In genomic region chr1:60042796-60043469, GRCm38 (mm10) we compare ENCODE assay signal across 8 mouse cellular contexts. TPM values are rescaled to one million over a fixed set of nuclear protein-coding genes. Genes with fewer than 3 reads are reported as not detected.
DNase-seq lines count a peak whose midpoint lies in the region; ATAC-seq and TF ChIP-seq lines count a peak whose summit lies in the region.

Gene Ica1l, minus strand, starts transcription at chr1:60043184.

- H3K27ac ChIP-seq in embryonic facial prominence, embryonic 13.5 days = no peak within 1 kb of the TSS
- H3K27ac ChIP-seq in heart, embryonic 11.5 days (ENCODE audit: low read depth, low read length) = no peak within 1 kb of the TSS
- H3K27ac ChIP-seq in kidney, embryonic 14.5 days (ENCODE audit: low read depth, low read length) = no peak within 1 kb of the TSS
- no peak within 1 kb of the TSS for H3K27ac ChIP-seq in liver, embryonic 11.5 days (ENCODE audit: low read depth, low read length)
- H3K27ac ChIP-seq in stomach, postnatal 0 days (replicated peaks) = no peak within 1 kb of the TSS

- H3K36me3 ChIP-seq in C2C12 (ENCODE audit: control insufficient read depth, insufficient read depth) = no peaks in the 10 kb centered on the region
- H3K36me3 ChIP-seq in embryonic facial prominence, embryonic 13.5 days = no peaks in the 10 kb centered on the region
- no peaks in the 10 kb centered on the region for H3K36me3 ChIP-seq in heart, embryonic 11.5 days (ENCODE audit: control insufficient read depth, insufficient read depth, low read length)
- H3K36me3 ChIP-seq in kidney, embryonic 14.5 days (ENCODE audit: control insufficient read depth, insufficient read depth, low read length) = no peaks in the 10 kb centered on the region
- no peaks in the 10 kb centered on the region for H3K36me3 ChIP-seq in liver, embryonic 11.5 days (ENCODE audit: control insufficient read depth, insufficient read depth, low read length)
- no peaks in the 10 kb centered on the region for H3K36me3 ChIP-seq in stomach, postnatal 0 days (ENCODE audit: control insufficient read depth, insufficient read depth, low read length)

- peak within 1 kb of the TSS; percentile 14 for H3K4me3 ChIP-seq in C2C12 (ENCODE audit: insufficient read depth, poor library complexity, severe bottlenecking)
- H3K4me3 ChIP-seq in embryonic facial prominence, embryonic 13.5 days = peak within 1 kb of the TSS; percentile 75
- H3K4me3 ChIP-seq in heart, embryonic 11.5 days (ENCODE audit: low read depth, low read length) = peak within 1 kb of the TSS; percentile 66
- peak within 1 kb of the TSS; percentile 71 for H3K4me3 ChIP-seq in kidney, embryonic 14.5 days (ENCODE audit: low read length)
- peak within 1 kb of the TSS; percentile 63 for H3K4me3 ChIP-seq in liver, embryonic 11.5 days (ENCODE audit: low read depth, low read length)
- H3K4me3 ChIP-seq in stomach, postnatal 0 days (ENCODE audit: low read depth, low read length) = peak within 1 kb of the TSS; percentile 65

- TF ChIP-seq CTCF in C2C12 (IDR thresholded peaks at IDR 0.05; ENCODE audit: control insufficient read depth, insufficient read depth, insufficient read length) = no peak
- no peak for TF ChIP-seq CTCF in stomach, postnatal 0 days (IDR thresholded peaks at IDR 0.05; ENCODE audit: low read depth)

- H3K9ac ChIP-seq in embryonic facial prominence, embryonic 13.5 days = peak within 1 kb of the TSS; percentile 79
- H3K9ac ChIP-seq in heart, embryonic 11.5 days (ENCODE audit: low read depth, low read length) = peak within 1 kb of the TSS; percentile 63; the same call in 1 of the 2 replicates
- H3K9ac ChIP-seq in kidney, embryonic 14.5 days (ENCODE audit: low read depth, low read length) = peak within 1 kb of the TSS; percentile 66
- H3K9ac ChIP-seq in liver, embryonic 11.5 days (ENCODE audit: low read depth, low read length) = peak within 1 kb of the TSS; percentile 47
- H3K9ac ChIP-seq in stomach, postnatal 0 days (ENCODE audit: low read length) = peak within 1 kb of the TSS; percentile 61

- H3K79me3 ChIP-seq in C2C12 (ENCODE audit: low read depth) = no peaks in the 10 kb centered on the region

- peaks cover 17% of the 10 kb centered on the region for H3K27me3 ChIP-seq in C2C12 (ENCODE audit: control insufficient read depth, insufficient read depth, insufficient read length)
- peaks cover 28% of the 10 kb centered on the region for H3K27me3 ChIP-seq in embryonic facial prominence, embryonic 13.5 days
- peaks cover 10% of the 10 kb centered on the region for H3K27me3 ChIP-seq in heart, embryonic 11.5 days (ENCODE audit: control insufficient read depth, insufficient read depth, low read length)
- peaks cover 15% of the 10 kb centered on the region for H3K27me3 ChIP-seq in kidney, embryonic 14.5 days (ENCODE audit: control insufficient read depth, insufficient read depth, low read length)
- peaks cover 27% of the 10 kb centered on the region for H3K27me3 ChIP-seq in liver, embryonic 11.5 days (replicated peaks; ENCODE audit: control insufficient read depth, insufficient read depth, low read length)
- H3K27me3 ChIP-seq in stomach, postnatal 0 days (ENCODE audit: control insufficient read depth, insufficient read depth, low read length) = no peaks in the 10 kb centered on the region

- H3K79me2 ChIP-seq in C2C12 (ENCODE audit: control insufficient read depth, insufficient read depth) = no peaks in the 10 kb centered on the region

- H3K4me1 ChIP-seq in embryonic facial prominence, embryonic 13.5 days = 0 out of 2 replicates have a peak, but pooled peaks cover 4% of the 10 kb centered on the region
- 0 out of 2 replicates have a peak, but pooled peaks cover 3% of the 10 kb centered on the region for H3K4me1 ChIP-seq in heart, embryonic 11.5 days (ENCODE audit: control insufficient read depth, insufficient read depth, low read length)
- 0 out of 2 replicates have a peak, but pooled peaks cover 3% of the 10 kb centered on the region for H3K4me1 ChIP-seq in kidney, embryonic 14.5 days (ENCODE audit: control insufficient read depth, insufficient read depth, low read length)
- 0 out of 2 replicates have a peak, but pooled peaks cover 2% of the 10 kb centered on the region for H3K4me1 ChIP-seq in liver, embryonic 11.5 days (replicated peaks; ENCODE audit: control insufficient read depth, insufficient read depth, low read length)
- H3K4me1 ChIP-seq in stomach, postnatal 0 days (replicated peaks; ENCODE audit: control insufficient read depth, insufficient read depth) = no peaks in the 10 kb centered on the region

- peak; percentile 79 for ATAC-seq in embryonic facial prominence, embryonic 13.5 days (ENCODE audit: insufficient number of reproducible peaks, insufficient read depth, low FRiP score, low TSS enrichment, low read depth)
- peak; percentile 68 for ATAC-seq in heart, embryonic 11.5 days (replicated peaks; ENCODE audit: insufficient number of reproducible peaks, low FRiP score, low TSS enrichment)
- peak; percentile 93 for ATAC-seq in kidney, embryonic 14.5 days (ENCODE audit: low FRiP score, low TSS enrichment)
- ATAC-seq in liver, embryonic 11.5 days (replicated peaks; ENCODE audit: low FRiP score) = peak; percentile 66
- ATAC-seq in stomach, postnatal 0 days (ENCODE audit: low FRiP score, low TSS enrichment) = peak; percentile 75

- H3K4me2 ChIP-seq in embryonic facial prominence, embryonic 13.5 days = peak within 1 kb of the TSS; percentile 93
- H3K4me2 ChIP-seq in heart, embryonic 11.5 days = peak within 1 kb of the TSS; percentile 87
- peak within 1 kb of the TSS; percentile 95 for H3K4me2 ChIP-seq in kidney, embryonic 14.5 days (replicated peaks; ENCODE audit: low read depth, low read length)
- peak within 1 kb of the TSS; percentile 94 for H3K4me2 ChIP-seq in liver, embryonic 11.5 days
- H3K4me2 ChIP-seq in stomach, postnatal 0 days (replicated peaks; ENCODE audit: low read depth) = peak within 1 kb of the TSS; percentile 98

- WGBS in embryonic facial prominence, embryonic 13.5 days = under 1% methylated on average over 91 of the region's 99 CpGs
- WGBS in heart, embryonic 11.5 days (ENCODE audit: insufficient replicate concordance) = under 1% methylated on average over 84 of the region's 99 CpGs
- 0% methylated on average over 55 of the region's 99 CpGs for WGBS in kidney, embryonic 14.5 days
- WGBS in liver, embryonic 11.5 days = under 1% methylated on average over 89 of the region's 99 CpGs
- WGBS in stomach, postnatal 0 days = under 1% methylated on average over 48 of the region's 99 CpGs

- no peaks in the 10 kb centered on the region for H3K9me3 ChIP-seq in embryonic facial prominence, embryonic 13.5 days
- no peaks in the 10 kb centered on the region for H3K9me3 ChIP-seq in heart, embryonic 11.5 days (replicated peaks; ENCODE audit: control insufficient read depth, low read length)
- no peaks in the 10 kb centered on the region for H3K9me3 ChIP-seq in kidney, embryonic 14.5 days (ENCODE audit: control insufficient read depth, low read length)
- no peaks in the 10 kb centered on the region for H3K9me3 ChIP-seq in liver, embryonic 11.5 days (ENCODE audit: control insufficient read depth, low read length)
- no peaks in the 10 kb centered on the region for H3K9me3 ChIP-seq in stomach, postnatal 0 days (ENCODE audit: control insufficient read depth, low read length)

- DNase-seq in adrenal gland, postnatal 36 days = peak; percentile 71 to 77
- DNase-seq in liver, embryonic 11.5 days (ENCODE audit: low spot score) = peak; percentile 53
- DNase-seq in naive thymus-derived CD4-positive, alpha-beta T cell, adult 2 months (ENCODE audit: low read depth) = peak; percentile 36
- peak; percentile 56 for DNase-seq in stomach, postnatal 0 days (ENCODE audit: low spot score)

- no peak for TF ChIP-seq EP300 in stomach, postnatal 0 days (optimal IDR thresholded peaks at IDR 0.05)

- H3ac ChIP-seq in C2C12 (ENCODE audit: control insufficient read depth, insufficient read length, low read depth) = peak within 1 kb of the TSS; percentile 42

TF ChIP-seq in C2C12, 6 proteins besides CTCF, POLR2A, EP300 and RAD21:
- TF ChIP-seq USF1 (IDR thresholded peaks at IDR 0.05; ENCODE audit: low read depth) = no peak
- no peak for TF ChIP-seq MAX (IDR thresholded peaks at IDR 0.05)

RNA-seq across cellular contexts. Expression of gene Ica1l, which starts in this region (rescaled TPM):
- 0.06 TPM for polyA plus RNA-seq in C2C12 (2012; fragmentation: generic; extraction: Trizol)
- 1 to 10 TPM; 2.3 to 2.5 TPM for total RNA-seq in adrenal gland, postnatal 36 days (2021)
- 1.7 and 2.4 TPM in 2 replicates for polyA plus RNA-seq in embryonic facial prominence, embryonic 13.5 days (2015; fragmentation: Nextera tagmentation; extraction: Ambion mirVana)
- 0.62 and 0.74 TPM in 2 replicates for polyA plus RNA-seq in heart, embryonic 11.5 days (2014; fragmentation: Nextera tagmentation; extraction: Ambion mirVana)
- polyA plus RNA-seq in kidney, embryonic 14.5 days (2014; fragmentation: Nextera tagmentation; extraction: Ambion mirVana) = 1.8 and 2.3 TPM in 2 replicates
- 0.92 and 1.1 TPM in 2 replicates for polyA plus RNA-seq in liver, embryonic 11.5 days (2014; fragmentation: Nextera tagmentation; extraction: Ambion mirVana)
- 0.90 and 1.4 TPM in 2 replicates for polyA plus RNA-seq in stomach, postnatal 0 days (2015; fragmentation: Nextera tagmentation; extraction: Ambion mirVana)

Comparison
In these comparisons a context has a peak if more than half of its experiments do, and no peak if none do; other contexts are left out.
1. Peak in ATAC-seq, H3K4me3 ChIP-seq, H3K9ac ChIP-seq and H3K4me2 ChIP-seq in heart, embryonic 11.5 days; RNA of the gene not detected or under 1 TPM.
2. H3K4me3 ChIP-seq: peak in every context shown above with its lines; median percentile 75 in embryonic facial prominence, embryonic 13.5 days; 71 in kidney, embryonic 14.5 days; 66 in heart, embryonic 11.5 days; 65 in stomach, postnatal 0 days; 63 in liver, embryonic 11.5 days; 14 in C2C12.